Mouse (Mus musculus) adrenal gland, adult 18-20 months (tissue): ENCODE measurements around the gene Dnah2. TPM values are rescaled to one million over a fixed set of nuclear protein-coding genes. Genes with fewer than 3 reads are reported as not detected.
A peak's percentile ranks its signal among the peaks of the same experiment; 100 is the strongest.
"Not testable (repeated sequence)": the region's sequence is repeated elsewhere in the genome, so short reads cannot be mapped to it uniquely, and the experiment has no call there.

Experiments used
- DNase-seq, 2 experiments: peaks; one replicate each; pipeline ENCODE4 v3.0.0; 2021 to 2022; ENCODE audit warnings: low spot score in 2 of 2
- total RNA-seq, 2 experiments: library from RNA; stranded (reverse); gene quantifications; 1 replicate in 1 of 2; 2 replicates in 1 of 2; pipeline ENCODE4 v1.2.3; 2021

Dnah2 gene
- total RNA-seq, 2 experiments from 2014 or later = 0.13 TPM

DNA sequence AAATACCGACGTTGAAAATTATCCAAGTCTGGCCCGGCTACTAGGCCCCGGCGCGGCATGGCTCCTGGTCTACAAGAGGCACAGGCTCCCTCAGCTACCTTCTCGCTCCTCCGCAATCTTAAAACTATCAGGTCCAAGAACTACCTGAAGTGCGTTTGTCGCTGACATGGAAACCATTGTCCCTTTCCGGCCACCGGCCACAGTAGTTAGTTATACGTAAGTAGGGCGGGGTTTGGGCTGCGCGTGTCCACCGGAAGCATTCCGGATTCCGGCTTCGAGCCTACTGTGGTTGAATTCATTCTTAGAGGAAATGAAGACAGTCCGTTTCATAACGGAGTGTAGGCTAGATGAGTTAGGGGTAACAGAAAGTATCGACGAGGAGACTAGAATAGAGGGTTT is 153.7 kb downstream of the Dnah2 start, which contains the start of the genes Naa38 and Cyb5d1:
Gene Naa38, plus strand, starts transcription at position 253 of the 399 bp plus-strand sequence.
Gene Cyb5d1, minus strand, starts transcription at position 397 of the 399 bp plus-strand sequence.
- peak; percentile 85 to 87 for DNase-seq

GRCm38 (mm10) chr11:69394591-69395167 is 154.2 kb downstream of the Dnah2 start:
- DNase-seq = not testable (repeated sequence)

DNA sequence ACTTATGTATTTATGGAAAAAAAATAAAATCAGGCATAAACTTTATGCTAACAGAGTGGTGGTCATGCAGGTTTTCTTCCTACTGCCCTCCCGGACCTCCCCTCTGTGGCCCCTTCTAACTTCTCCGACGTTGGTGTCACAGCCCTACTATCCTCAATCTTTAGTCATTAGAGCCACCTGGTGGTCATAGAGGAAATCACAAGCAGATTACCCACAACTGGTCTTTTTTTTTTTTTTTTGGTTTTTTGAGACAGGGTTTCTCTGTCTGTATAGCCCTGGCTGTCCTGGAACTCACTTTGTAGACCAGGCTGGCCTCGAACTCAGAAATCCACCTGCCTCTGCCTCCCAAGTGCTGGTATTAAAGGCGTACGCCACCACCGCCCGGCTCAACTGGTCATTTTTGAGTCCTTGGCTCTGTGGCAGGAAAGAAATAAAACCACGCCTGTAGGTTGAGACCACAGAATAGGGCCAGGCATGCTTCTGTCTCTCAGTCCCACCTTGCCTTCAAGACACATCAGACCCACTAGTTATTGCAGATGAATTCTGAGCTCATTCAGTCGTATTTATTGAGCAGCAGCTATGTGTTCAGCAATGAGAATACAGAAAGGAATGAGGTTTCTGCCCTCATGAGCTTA is 158.4 kb downstream of the Dnah2 start:
- DNase-seq = peak in 1 of 2 experiments; percentile 31

DNA sequence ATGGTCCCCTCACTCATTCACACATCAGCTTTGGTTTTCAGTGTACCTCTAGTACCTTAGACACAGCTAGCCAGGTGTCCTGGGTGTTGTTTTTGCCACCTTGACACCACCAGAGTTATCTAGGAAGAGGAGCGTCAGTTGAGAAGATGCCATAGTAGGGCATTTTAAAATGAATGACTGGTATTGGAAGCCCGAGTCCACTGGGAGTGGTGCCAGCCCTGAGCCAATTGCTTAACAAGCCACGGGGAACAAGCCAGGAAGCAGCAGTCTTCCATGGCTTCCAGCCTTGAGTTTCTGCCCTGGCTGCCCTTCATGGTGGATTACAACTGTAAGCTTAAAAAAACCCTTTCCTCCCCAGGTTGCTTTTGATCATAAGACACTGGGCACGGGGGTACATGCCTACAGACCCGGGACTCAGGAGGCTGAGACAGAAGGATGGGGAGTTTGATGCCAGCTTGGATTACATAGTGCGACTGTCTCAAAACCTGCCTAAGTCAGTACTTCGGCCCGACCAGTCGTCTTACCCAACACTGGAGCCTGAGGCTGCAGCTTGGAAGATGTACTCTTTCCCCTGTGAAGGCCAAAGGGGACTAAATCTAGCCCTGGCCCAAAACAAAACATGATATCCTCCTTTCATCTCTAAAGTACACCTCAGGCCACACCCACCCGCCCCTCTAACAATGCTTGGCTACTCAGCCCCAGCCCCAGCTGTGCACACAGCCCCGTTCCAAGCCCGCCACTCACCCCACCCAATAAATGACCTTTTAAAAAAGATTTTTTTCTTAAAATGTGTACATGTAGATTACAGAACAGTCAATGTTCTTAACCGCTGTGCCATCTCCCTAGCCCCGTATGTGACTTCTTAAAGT is 159.1 kb downstream of the Dnah2 start:
- peak in 1 of 2 experiments; percentile 53 for DNase-seq

GRCm38 (mm10) chr11:69388680-69389079 is 160.2 kb downstream of the Dnah2 start:
- DNase-seq = no peak

GRCm38 (mm10) chr11:69386758-69387157 is 162.2 kb downstream of the Dnah2 start:
- no peak for DNase-seq

- no peak for DNase-seq
Measured at GRCm38 (mm10) chr11:69384979-69385378, 163.9 kb downstream of the Dnah2 start.

DNA sequence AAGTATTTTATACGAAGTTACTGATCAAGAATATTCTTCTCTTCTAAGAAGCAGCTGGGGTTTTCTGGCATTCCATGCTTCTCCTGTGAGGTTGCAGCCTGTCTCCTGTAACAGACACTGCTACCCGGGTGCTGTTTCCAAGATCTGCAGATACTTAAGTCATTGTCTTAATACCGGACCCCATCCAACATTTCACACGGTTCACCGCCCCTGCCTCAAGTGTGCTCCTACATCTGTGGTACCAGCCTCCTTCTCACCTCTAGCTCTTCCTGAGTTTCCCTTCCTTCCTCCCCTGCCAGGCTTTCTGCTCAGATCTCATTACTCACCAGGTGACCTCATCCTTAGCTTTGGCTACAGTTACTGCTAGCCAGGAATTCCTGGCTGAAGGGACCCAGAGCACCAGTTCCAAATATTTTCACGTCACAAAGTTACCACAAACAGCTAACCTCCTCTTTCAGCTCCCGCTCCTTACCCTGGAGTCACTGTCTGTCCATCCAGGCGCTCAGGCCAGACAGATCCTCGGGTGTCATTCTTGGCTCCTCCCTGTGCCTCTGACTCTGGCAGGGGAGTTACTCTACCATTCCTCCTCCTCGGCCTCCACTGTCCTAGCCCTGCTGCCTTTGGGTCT is 166.3 kb downstream of the Dnah2 start:
- no peak for DNase-seq

GRCm38 (mm10) chr11:69381356-69381755 is 167.6 kb downstream of the Dnah2 start:
- no peak for DNase-seq

GRCm38 (mm10) chr11:69379600-69379999 is 169.3 kb downstream of the Dnah2 start:
- no peak for DNase-seq

DNA sequence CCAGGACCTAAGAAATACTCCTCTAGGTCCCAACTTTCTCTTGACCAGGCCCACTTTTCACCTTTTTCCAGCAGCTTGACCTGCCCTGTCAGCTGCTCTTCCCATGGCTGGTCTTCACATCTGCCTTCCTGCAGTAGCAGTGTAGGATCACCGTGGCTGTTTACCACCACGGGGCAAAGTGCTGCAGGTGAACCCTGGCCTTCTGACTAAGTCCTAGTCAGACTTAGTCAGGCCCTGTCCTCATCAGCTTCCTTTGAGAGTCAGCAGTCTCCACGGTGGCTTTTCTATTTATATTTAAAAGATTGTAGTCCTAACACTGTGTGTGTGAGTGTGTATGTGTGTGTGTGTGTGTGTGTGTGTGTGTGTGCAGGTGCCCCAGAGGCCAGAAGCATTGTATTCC is 171.1 kb downstream of the Dnah2 start:
- DNase-seq = no peak

GRCm38 (mm10) chr11:69375646-69376045 is 173.3 kb downstream of the Dnah2 start:
- no peak for DNase-seq

GRCm38 (mm10) chr11:69373223-69373965 is 175.5 kb downstream of the Dnah2 start:
- no peak for DNase-seq

DNA sequence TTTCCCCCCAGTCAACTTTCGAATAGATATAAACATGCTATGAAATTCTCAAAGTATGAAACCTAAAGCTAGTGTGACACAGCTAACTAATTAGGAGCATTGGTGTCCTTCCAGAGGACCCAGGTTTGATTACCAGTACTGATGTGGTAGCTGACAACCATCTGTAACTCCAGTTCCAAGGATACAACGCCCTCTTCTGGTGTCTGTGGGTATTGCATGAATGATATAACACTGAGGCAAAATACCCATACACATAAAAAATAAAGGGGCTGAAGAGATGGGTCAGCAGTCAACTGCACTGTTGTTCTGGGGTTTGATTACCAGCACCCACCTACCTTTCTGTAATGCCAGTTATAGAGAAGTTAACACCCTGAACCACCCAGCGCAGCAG is 176.1 kb downstream of the Dnah2 start:
- no peak for DNase-seq

- no peak for DNase-seq
Measured at GRCm38 (mm10) chr11:69372056-69372779, 176.7 kb downstream of the Dnah2 start.

GRCm38 (mm10) chr11:69371601-69372000 is 177.3 kb downstream of the Dnah2 start:
- DNase-seq = no peak

DNA sequence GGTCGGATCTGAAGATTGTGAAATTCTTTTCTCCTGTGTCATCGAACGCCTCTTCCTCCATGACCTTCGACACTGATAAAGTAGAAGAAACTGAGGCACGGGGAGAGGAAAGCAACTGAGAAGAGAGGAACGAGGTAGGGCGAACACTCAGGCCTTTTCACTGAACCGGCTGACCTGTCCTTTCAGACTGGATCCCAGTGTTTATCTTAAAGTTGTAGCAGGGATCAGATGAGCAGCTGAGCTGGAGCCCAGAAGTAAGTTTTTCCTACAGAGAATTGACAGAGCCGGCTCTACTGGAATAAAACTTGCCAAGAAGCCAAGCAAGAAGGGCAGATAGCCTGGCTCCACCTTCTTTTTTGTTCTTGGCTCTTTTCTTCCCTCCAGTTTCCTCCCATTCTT is 178.1 kb downstream of the Dnah2 start:
- no peak for DNase-seq
